Mouse (Mus musculus): ENCODE measurements at regions not wholly inside any gene's neighbourhood (a gene's known extent, or its start where the extent isn't known, plus 50 kb on each side); places are given as distances from the start of the nearest gene placed in this dataset.

- no peak for TF ChIP-seq POLR2A (IDR thresholded peaks at IDR 0.05; ENCODE audit: control insufficient read depth, low read depth, low read length)
- TF ChIP-seq CTCF (IDR thresholded peaks at IDR 0.05; ENCODE audit: control insufficient read depth, insufficient read depth, insufficient replicate concordance, low read depth, low read length): no peak
These were observed 252.3 kb upstream of the Ubash3b start for GRCm38 (mm10) chr9:41413791-41414190.
